Mouse (Mus musculus) midbrain, postnatal 0 days (tissue): ENCODE measurements at regions not wholly inside any gene's neighbourhood (a gene's known extent, or its start where the extent isn't known, plus 50 kb on each side); places are given as distances from the start of the nearest gene placed in this dataset. TPM values are rescaled to one million over a fixed set of nuclear protein-coding genes. Genes with fewer than 3 reads are reported as not detected.

Source experiments
- ATAC-seq: fragments of 200-750 bp; cut with Nextera tagmentation; 2 replicates; pipeline ENCODE4 v1.8.0; 2017; ENCODE audit warnings: moderate number of reproducible peaks, mild to moderate bottlenecking, moderate TSS enrichment, moderate library complexity; ENCODE audit not compliant: low FRiP score
- DNase-seq: peaks from one replicate; pipeline ENCODE4 v3.0.0-alpha.2; 2015; ENCODE audit warnings: low spot score
- H3K27ac ChIP-seq: fragments of 300-500 bp; sonication (generic); 2 replicates; pipeline ENCODE4 v1.5.1; 2014; ENCODE audit warnings: low read depth, mild to moderate bottlenecking, low read length, mixed read lengths
- H3K27me3 ChIP-seq: fragments of 300-500 bp; sonication (generic); 2 replicates; pipeline ENCODE4 v1.6.1; 2014; ENCODE audit warnings: low read length, control low read depth, mixed read lengths; ENCODE audit not compliant: insufficient read depth
- H3K36me3 ChIP-seq: fragments of 300-500 bp; sonication (generic); 2 replicates; pipeline ENCODE4 v1.6.1; 2014; ENCODE audit warnings: low read length, control low read depth, mixed read lengths; ENCODE audit not compliant: insufficient read depth
- H3K4me1 ChIP-seq: fragments of 300-500 bp; sonication (generic); 2 replicates; pipeline ENCODE4 v1.6.1; 2014; ENCODE audit warnings: mild to moderate bottlenecking, control low read depth, antibody characterized with exemption, low read length, mixed read lengths; ENCODE audit not compliant: insufficient read depth
- H3K4me2 ChIP-seq: fragments of 300-500 bp; sonication (generic); 2 replicates; pipeline ENCODE4 v1.6.1; 2014; ENCODE audit warnings: low read depth, mild to moderate bottlenecking, low read length, mixed read lengths; ENCODE audit not compliant: poor library complexity, severe bottlenecking
- H3K4me3 ChIP-seq: fragments of 300-500 bp; sonication (generic); 2 replicates; pipeline ENCODE4 v1.5.1; 2014; ENCODE audit warnings: low read depth, mild to moderate bottlenecking, low read length, moderate library complexity
- H3K9ac ChIP-seq: fragments of 300-500 bp; sonication (generic); replicated peaks from 2 replicates; pipeline ENCODE4 v1.6.1; 2014; ENCODE audit warnings: mild to moderate bottlenecking, low read length, moderate library complexity, mixed read lengths; ENCODE audit not compliant: poor library complexity, severe bottlenecking
- H3K9me3 ChIP-seq: fragments of 300-500 bp; sonication (generic); 2 replicates; pipeline ENCODE4 v1.6.1; 2016; ENCODE audit warnings: low read length, control low read depth
- CTCF ChIP-seq: IDR thresholded peaks from 2 replicates; pipeline ENCODE4 v1.5.1; 2016; ENCODE audit warnings: antibody characterized with exemption, mild to moderate bottlenecking
- WGBS: fragments of 180-500 bp; shearing (Covaris S2); extraction: QIAGEN DNeasy Blood & Tissue Kit; methylation state at CpG from one replicate; pipeline ENCODE4 v1.1.7; 2014; 5-methylcytosine and 5-hydroxymethylcytosine counted together
- microRNA-seq: library from miRNA; unstranded; fragments of <30 nt; microRNA quantifications from one replicate; pipeline ENCODE4, GENCODE M21; 2016; ENCODE audit warnings: borderline number of aligned reads

- no peaks in the 10 kb centered on the region for H3K4me1 ChIP-seq
- H3K9me3 ChIP-seq, result 0 out of 2 replicates have a peak, but pooled peaks cover 2% of the 10 kb centered on the region
- H3K9ac ChIP-seq, result no peak overlapping the region
- H3K27ac ChIP-seq, result no peak overlapping the region
- no peak for TF ChIP-seq CTCF
- no peak for ATAC-seq
- 62% methylated on average over 2 of the region's 2 CpGs for WGBS
- no peak for DNase-seq
- H3K4me3 ChIP-seq, result no peak overlapping the region
- H3K27me3 ChIP-seq, result no peaks in the 10 kb centered on the region
- H3K36me3 ChIP-seq, result no peaks in the 10 kb centered on the region
- H3K4me2 ChIP-seq, result no peak overlapping the region
These were observed 263.0 kb downstream of the Nr4a2 start for GRCm38 (mm10) chr2:56860776-56861175.

- no peak for TF ChIP-seq CTCF
- ATAC-seq (no peak), DNase-seq (no peak)
- no peak overlapping the region for H3K4me2 ChIP-seq
- H3K4me3 ChIP-seq, result no peak overlapping the region
- no peaks in the 10 kb centered on the region for H3K9me3 ChIP-seq
- H3K4me1 ChIP-seq, result no peaks in the 10 kb centered on the region
- no peaks in the 10 kb centered on the region for H3K36me3 ChIP-seq
- no peaks in the 10 kb centered on the region for H3K27me3 ChIP-seq
- no peak overlapping the region for H3K27ac ChIP-seq
- WGBS, result 48% methylated on average over 4 of the region's 4 CpGs
- no peak overlapping the region for H3K9ac ChIP-seq
These were observed 303.3 kb downstream of the Nr4a2 start for GRCm38 (mm10) chr2:56820551-56820950.

- Histone ChIP-seq H3K4me1 (no peaks in the 10 kb centered on the region), H3K9me3 (no peaks in the 10 kb centered on the region), H3K27me3 (no peaks in the 10 kb centered on the region), H3K4me2 (no peak overlapping the region), H3K9ac (no peak overlapping the region), H3K36me3 (no peaks in the 10 kb centered on the region), H3K4me3 (no peak overlapping the region), H3K27ac (no peak overlapping the region)
- DNase-seq, result no peak
- TF ChIP-seq CTCF, result no peak
- WGBS, result 80% methylated on average over 2 of the region's 2 CpGs
- ATAC-seq, result no peak
These were observed 339.0 kb downstream of the Nr4a2 start for GRCm38 (mm10) chr2:56784808-56785207.

Small RNA genes in the stretch of these regions (microRNA-seq; reads per million reads assigned to microRNA genes)
- gene Mir195b, result not detected
